Mouse (Mus musculus) small intestine, adult 2 months (tissue): ENCODE data around the gene Zfp850.

Experiments
- CTCF ChIP-seq: fragments of 200-500 bp; IDR thresholded peaks from 2 replicates; pipeline ENCODE4 v1.5.1; 2012; ENCODE audit warnings: low read depth, mild to moderate bottlenecking, control low read depth, inconsistent platforms, low read length, moderate library complexity, mixed read lengths; ENCODE audit not compliant: insufficient replicate concordance, insufficient read length; ENCODE audit errors: extremely low read depth
- POLR2A ChIP-seq: fragments of 200-500 bp; IDR thresholded peaks from 2 replicates; pipeline ENCODE4 v1.6.1; 2012; ENCODE audit warnings: low read depth, mild to moderate bottlenecking, control low read depth, inconsistent platforms, low read length, moderate library complexity

DNA sequence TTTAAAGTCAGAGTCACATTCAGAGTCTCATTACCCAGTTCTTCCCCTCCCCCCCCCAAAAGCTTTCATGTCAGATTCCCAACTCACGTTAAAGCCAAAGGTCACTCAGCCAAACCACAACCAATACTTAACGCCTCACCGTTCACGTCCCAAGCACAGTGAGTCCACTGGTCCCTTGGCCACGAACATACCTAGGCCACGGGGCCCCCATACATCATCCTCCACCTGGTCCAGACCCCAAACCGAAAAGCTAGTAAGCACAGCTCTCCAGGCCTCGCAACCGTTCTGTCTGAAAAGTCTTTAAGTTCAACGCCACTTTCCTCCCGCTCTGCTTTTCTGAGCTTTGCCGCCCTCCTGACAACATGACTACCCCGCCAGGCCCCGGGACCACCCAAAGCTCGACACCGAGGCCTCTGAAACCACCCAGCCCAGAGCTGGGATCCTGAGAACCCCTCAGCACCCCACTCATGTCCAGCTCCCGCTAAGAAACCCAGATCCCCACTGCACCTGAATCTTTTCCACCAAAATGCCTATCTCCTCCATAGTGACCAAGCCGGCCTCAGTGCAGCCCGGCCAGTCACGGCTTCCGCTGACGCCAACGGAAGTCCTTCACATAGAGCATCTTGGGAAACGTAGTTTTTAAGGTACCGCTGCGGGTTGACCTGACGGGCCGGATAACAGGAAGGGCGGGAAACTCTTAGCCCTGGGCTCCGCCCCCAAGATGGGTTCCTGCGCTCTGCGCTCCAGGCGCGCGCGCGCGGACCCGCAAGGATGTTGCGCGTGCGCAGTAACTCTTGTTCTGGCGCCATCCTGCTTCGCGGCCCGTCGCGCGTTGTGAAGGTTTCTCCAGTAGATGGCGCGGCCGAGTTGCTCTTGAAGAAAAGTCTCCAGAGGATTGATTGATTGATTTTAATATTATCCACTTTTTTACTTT, 35.8 kb upstream of the Zfp850 start, which contains the start of gene Psmc4:
- TF ChIP-seq POLR2A (peak; percentile 76), CTCF (peak; percentile 82)
